Mouse (Mus musculus) limb, embryonic 15.5 days (tissue): ENCODE measurements around the gene Itpka. TPM values are rescaled to one million over a fixed set of nuclear protein-coding genes. Genes with fewer than 3 reads are reported as not detected.

Experiments
- ATAC-seq: fragments of 200-750 bp; cut with Nextera tagmentation; 2 replicates; pipeline ENCODE4 v1.8.0; 2017; ENCODE audit warnings: low read depth, moderate TSS enrichment; ENCODE audit not compliant: insufficient number of reproducible peaks, low FRiP score, low TSS enrichment
- H3K27ac ChIP-seq: fragments of 300-500 bp; sonication (generic); 2 replicates; pipeline ENCODE4 v1.5.1; 2015; ENCODE audit warnings: moderate library complexity, mild to moderate bottlenecking, inconsistent platforms
- H3K27me3 ChIP-seq: fragments of 300-500 bp; sonication (generic); 2 replicates; pipeline ENCODE4 v1.6.1; 2015; ENCODE audit warnings: inconsistent platforms
- H3K36me3 ChIP-seq: fragments of 300-500 bp; sonication (generic); 2 replicates; pipeline ENCODE4 v1.6.1; 2015; ENCODE audit warnings: inconsistent platforms
- H3K4me1 ChIP-seq: fragments of 300-500 bp; sonication (generic); 2 replicates; pipeline ENCODE4 v1.6.1; 2015; ENCODE audit warnings: inconsistent platforms
- H3K4me2 ChIP-seq: fragments of 300-500 bp; sonication (generic); 2 replicates; pipeline ENCODE4 v1.6.1; 2015; ENCODE audit warnings: mild to moderate bottlenecking, inconsistent platforms
- H3K4me3 ChIP-seq: fragments of 300-500 bp; sonication (generic); 2 replicates; pipeline ENCODE4 v1.5.1; 2015; ENCODE audit warnings: mild to moderate bottlenecking, inconsistent platforms
- H3K9ac ChIP-seq: fragments of 300-500 bp; sonication (generic); 2 replicates; pipeline ENCODE4 v1.6.1; 2015; ENCODE audit warnings: inconsistent platforms
- H3K9me3 ChIP-seq: fragments of 300-500 bp; sonication (generic); 2 replicates; pipeline ENCODE4 v1.6.1; 2016; ENCODE audit warnings: inconsistent platforms
- WGBS: fragments of 180-500 bp; shearing (Covaris S2); methylation state at CpG from one replicate; pipeline ENCODE4 v1.1.7; 2015; 5-methylcytosine and 5-hydroxymethylcytosine counted together
- polyA plus RNA-seq: library from polyadenylated mRNA; unstranded; fragments of >200 nt; fragmentation: Nextera tagmentation; extraction: Ambion mirVana; gene quantifications from 2 replicates; pipeline ENCODE4 v1.2.1, GENCODE M21; 2015

The Itpka gene
- polyA plus RNA-seq, 1 experiment from 2014 or later: 0.55 TPM

GRCm38 (mm10) chr2:119799961-119800550 lies 57.9 kb downstream of the Itpka start:
- under 1% methylated on average over 27 of the region's 27 CpGs for WGBS
- Histone ChIP-seq H3K9me3 (no peaks in the 10 kb centered on the region), H3K27me3 (peaks cover 14% of the 10 kb centered on the region), H3K9ac (peak overlapping the region; percentile 73), H3K4me1 (peaks cover 50% of the 10 kb centered on the region), H3K36me3 (peaks cover 16% of the 10 kb centered on the region), H3K4me2 (peak overlapping the region; percentile 90), H3K4me3 (peak overlapping the region; percentile 85), H3K27ac (peak overlapping the region; percentile 78)
- ATAC-seq: peak; percentile 35; the same call in 1 of the 2 replicates

Other genes starting within 250 kb of the Itpka start
- 0.14 and 0.51 TPM in 2 replicates for gene Exd1, start 194.7 kb upstream of the Itpka start, polyA plus RNA-seq
- gene Chp1, start 194.6 kb upstream of the Itpka start, polyA plus RNA-seq: 61.9 and 64.3 TPM in 2 replicates
- gene Nusap1, start 124.0 kb upstream of the Itpka start, polyA plus RNA-seq: 60.3 and 60.4 TPM in 2 replicates
- 16.6 and 18.1 TPM in 2 replicates for gene Oip5, start 123.9 kb upstream of the Itpka start, polyA plus RNA-seq
- gene Ndufaf1, start 79.5 kb upstream of the Itpka start, polyA plus RNA-seq: 44.1 and 45.2 TPM in 2 replicates
- gene Rtf1, start 67.3 kb upstream of the Itpka start, polyA plus RNA-seq: 44.9 and 46.8 TPM in 2 replicates
- gene Ltk, start 18.1 kb downstream of the Itpka start, polyA plus RNA-seq: not detected in 2 replicates
- gene Rpap1, start 45.2 kb downstream of the Itpka start, polyA plus RNA-seq: 22.1 and 22.2 TPM in 2 replicates
- gene Tyro3, start 55.4 kb downstream of the Itpka start, polyA plus RNA-seq: 28.7 and 32.6 TPM in 2 replicates
- gene Mga, start 154.9 kb downstream of the Itpka start, polyA plus RNA-seq: 25.3 and 25.6 TPM in 2 replicates
- gene Mapkbp1, start 230.4 kb downstream of the Itpka start, polyA plus RNA-seq: 4.0 and 4.3 TPM in 2 replicates